Mouse (Mus musculus) C2C12 (cell line): ENCODE data around the gene Zbed5.
A peak's percentile ranks its signal among the peaks of the same experiment; 100 is the strongest.

Experiments used
- CEBPB ChIP-seq: IDR thresholded peaks from one replicate; pipeline ENCODE4 v1.6.1; 2011; ENCODE audit warnings: low read depth, mild to moderate bottlenecking, control low read depth, moderate library complexity
- CTCF ChIP-seq: IDR thresholded peaks from one replicate; pipeline ENCODE4 v1.5.1; 2011; ENCODE audit not compliant: control insufficient read depth, insufficient read depth, insufficient read length
- MAX ChIP-seq: IDR thresholded peaks from one replicate; pipeline ENCODE4 v1.6.1; 2011; ENCODE audit warnings: mild to moderate bottlenecking, control low read depth
- USF1 ChIP-seq: IDR thresholded peaks from one replicate; pipeline ENCODE4 v1.6.1; 2011; ENCODE audit warnings: low read depth, mild to moderate bottlenecking, control low read depth, moderate library complexity

DNA sequence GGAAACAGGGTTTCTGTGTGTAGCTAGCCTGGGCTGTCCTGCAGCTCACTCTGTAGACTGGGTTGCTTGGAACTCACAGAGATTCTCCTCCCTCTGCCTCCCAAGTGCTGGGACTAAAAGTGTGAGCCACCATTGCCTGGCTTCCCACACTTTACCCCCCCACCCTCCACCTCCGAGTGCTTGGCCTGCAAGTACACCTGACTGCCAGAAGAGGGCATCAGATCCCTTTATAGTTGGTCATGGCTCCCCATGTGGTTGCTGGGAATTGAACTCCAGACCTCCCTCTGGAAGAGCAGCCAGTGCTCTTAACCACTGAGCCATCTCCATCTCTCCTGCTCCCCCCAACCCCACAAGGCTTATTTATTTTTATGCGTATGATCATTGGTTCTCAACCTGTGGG is 18.5 kb downstream of the Zbed5 start:
- TF ChIP-seq CTCF (peak; percentile 27), USF1 (no peak), CEBPB (no peak), MAX (no peak)
